ENCODE assay signal across 7 mouse cellular contexts in the genomic region with DNA sequence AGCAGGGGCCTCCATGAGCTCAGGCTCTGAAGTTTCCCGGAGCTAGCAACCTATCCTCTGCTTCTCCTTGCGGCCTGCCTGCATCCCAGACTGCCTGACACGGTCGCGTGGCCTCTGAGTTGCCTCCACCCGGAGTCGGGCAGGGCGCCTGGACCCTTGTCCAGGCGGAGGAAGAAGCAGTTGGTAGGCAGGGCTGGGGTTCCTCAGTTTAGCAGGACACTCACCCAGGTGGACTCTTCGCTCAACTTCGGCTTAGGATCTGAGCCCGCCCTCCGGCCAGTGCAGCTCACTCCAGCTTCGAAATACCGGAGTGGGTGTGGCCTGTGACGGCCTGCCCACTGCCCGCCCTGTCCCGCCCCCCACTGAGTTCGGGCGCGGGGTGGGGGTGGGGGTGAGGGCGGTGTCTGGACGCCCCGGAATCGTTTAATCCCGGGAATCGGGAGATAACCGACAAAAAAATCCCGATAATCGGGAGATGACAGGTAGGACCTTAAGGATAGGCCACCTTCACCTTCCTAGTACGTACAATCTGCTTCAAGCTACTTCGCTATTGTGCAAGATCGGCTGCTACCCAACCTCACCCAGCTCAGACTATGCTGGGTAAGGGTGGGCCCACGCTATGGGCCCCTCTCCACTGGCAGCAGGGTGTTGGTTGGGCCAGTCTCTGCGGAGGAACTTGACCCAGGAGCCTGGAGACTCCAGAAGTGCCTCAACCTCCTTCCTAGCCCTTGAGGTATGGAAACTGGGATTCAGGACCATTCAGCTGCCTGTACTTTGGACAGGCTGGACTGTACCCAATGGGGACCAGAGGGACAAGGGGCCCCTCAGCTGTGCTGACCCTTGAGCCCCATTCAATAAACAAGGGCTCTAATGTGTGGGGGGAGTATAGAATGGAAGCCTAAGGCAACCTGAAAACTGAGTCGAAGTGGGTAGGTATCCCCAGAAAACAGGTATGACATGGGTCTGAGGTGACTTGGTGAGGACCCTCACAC. TPM values are rescaled to one million over a fixed set of nuclear protein-coding genes. Genes with fewer than 3 reads are reported as not detected.
DNase-seq lines count a peak whose midpoint lies in the region; ATAC-seq and TF ChIP-seq lines count a peak whose summit lies in the region.

A gene (minus strand): TSS at position 339 of the 992 bp plus-strand sequence.

- H3K27ac ChIP-seq in hindbrain, postnatal 0 days: peak within 1 kb of the TSS; percentile 51; the same call in 1 of the 2 replicates

- no peaks in the 10 kb centered on the region for H3K27me3 ChIP-seq in hindbrain, postnatal 0 days (ENCODE audit: insufficient read depth, low read length)

- no peak for TF ChIP-seq CTCF in hindbrain, postnatal 0 days (IDR thresholded peaks at IDR 0.05; ENCODE audit: low read depth)

- peaks cover 17% of the 10 kb centered on the region; the same call in 1 of the 2 replicates for H3K4me1 ChIP-seq in hindbrain, postnatal 0 days (ENCODE audit: insufficient read depth, low read length)

- intact Hi-C loops in left cerebral cortex, postnatal 14 days (cut with DNase I): loop anchor here (5.0 kb wide), 1 partner anchor 55 kb away; a partner anchor contains a TSS

- H3K9me3 ChIP-seq in hindbrain, postnatal 0 days (ENCODE audit: low read length): no peaks in the 10 kb centered on the region

- peaks cover 21% of the 10 kb centered on the region for H3K36me3 ChIP-seq in hindbrain, postnatal 0 days (ENCODE audit: insufficient read depth, low read length)

- WGBS in hindbrain, postnatal 0 days: 6% methylated on average over 36 of the region's 36 CpGs

- H3K4me3 ChIP-seq in hindbrain, postnatal 0 days (ENCODE audit: low read length): peak within 1 kb of the TSS; percentile 46

- peak; percentile 62 for DNase-seq in R1 (ENCODE audit: low read depth, low spot score)
- peak; percentile 34 to 48 for DNase-seq in cerebellum, postnatal 36 days
- peak; percentile 74 for DNase-seq in gastrocnemius, postnatal 10 days
- peak; percentile 72 for DNase-seq in hindbrain, postnatal 0 days (ENCODE audit: low spot score)
- peak in 1 of 2 experiments; percentile 52 for DNase-seq in left cerebral cortex, postnatal 14 days (ENCODE audit: low spot score in 2 of 2)
- peak; percentile 65 for DNase-seq in right cerebral cortex, postnatal 25 days

- H3K4me2 ChIP-seq in hindbrain, postnatal 0 days (ENCODE audit: low read depth, low read length): peak within 1 kb of the TSS; percentile 81

- peak; percentile 74 for ATAC-seq in hindbrain, postnatal 0 days
- ATAC-seq in megakaryocyte progenitor cell, adult 5-6 weeks (replicated peaks; ENCODE audit: poor library complexity): peak; percentile 63

- peak within 1 kb of the TSS; percentile 53 for H3K9ac ChIP-seq in hindbrain, postnatal 0 days (replicated peaks; ENCODE audit: low read length)

RNA-seq across cellular contexts. Expression of the gene that starts here (rescaled TPM):
- 10 to 100 TPM; 13.6 to 31.1 TPM for total RNA-seq in gastrocnemius, postnatal 10 days (2021)
- 35.4 and 44.0 TPM in 2 replicates for total RNA-seq in hindbrain, postnatal 0 days (2014; rRNA removed)
- 16.8 and 17.3 TPM in 2 replicates for polyA plus RNA-seq in hindbrain, postnatal 0 days (2015; fragmentation: Nextera tagmentation; extraction: Ambion mirVana)
- total RNA-seq in left cerebral cortex, postnatal 14 days (2021): 10 to 100 TPM; 14.4 to 16.1 TPM
- 122 and 178 TPM in 2 replicates for total RNA-seq in megakaryocyte progenitor cell, adult 5-6 weeks (2015)
- 208 and 211 TPM in 2 replicates for total RNA-seq in megakaryocyte progenitor cell, adult 5-6 weeks (2017)
